Mouse (Mus musculus): ENCODE results near the gene Ppil4.
"Not testable (repeated sequence)": the region's sequence is repeated elsewhere in the genome, so short reads cannot be mapped to it uniquely, and the experiment has no call there.

Gene Ppil4

DNA sequence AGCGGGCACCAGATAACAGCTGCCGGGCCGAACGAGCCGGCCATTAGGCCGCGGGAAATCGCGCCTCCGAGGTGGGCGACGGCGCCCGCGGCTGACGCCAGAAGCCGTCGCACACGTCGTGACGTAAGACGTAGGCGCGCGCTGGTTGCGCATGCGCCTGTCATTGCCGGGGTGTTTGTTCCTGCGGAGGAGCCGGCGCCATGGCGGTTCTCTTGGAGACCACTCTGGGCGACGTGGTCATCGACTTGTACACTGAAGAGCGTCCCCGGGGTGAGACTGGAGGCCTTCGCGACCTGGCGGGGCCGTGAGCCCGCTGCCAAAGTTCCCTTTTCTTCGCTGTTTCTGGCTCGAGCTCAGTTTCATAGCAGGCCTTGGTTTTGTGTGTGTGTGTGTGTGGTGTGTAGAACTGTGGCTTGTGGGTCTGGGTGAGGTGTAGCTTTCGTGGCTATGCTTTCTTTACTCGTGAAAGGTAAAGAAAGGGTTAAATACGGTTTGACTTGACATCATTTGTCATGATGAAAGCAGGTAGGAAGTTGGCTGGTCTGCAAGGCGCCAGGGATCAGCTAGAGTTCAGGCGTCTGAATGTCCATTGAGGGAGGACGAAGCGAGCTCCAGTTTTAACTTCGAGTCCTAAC, at the start of gene Ppil4, which contains the start of gene Ginm1:
Gene Ppil4 (plus strand): TSS at position 141 of the 635 bp plus-strand sequence.
Gene Ginm1 (minus strand): TSS at position 74 of the 635 bp plus-strand sequence.
- peak; percentile 94 to 96 for DNase-seq

DNA sequence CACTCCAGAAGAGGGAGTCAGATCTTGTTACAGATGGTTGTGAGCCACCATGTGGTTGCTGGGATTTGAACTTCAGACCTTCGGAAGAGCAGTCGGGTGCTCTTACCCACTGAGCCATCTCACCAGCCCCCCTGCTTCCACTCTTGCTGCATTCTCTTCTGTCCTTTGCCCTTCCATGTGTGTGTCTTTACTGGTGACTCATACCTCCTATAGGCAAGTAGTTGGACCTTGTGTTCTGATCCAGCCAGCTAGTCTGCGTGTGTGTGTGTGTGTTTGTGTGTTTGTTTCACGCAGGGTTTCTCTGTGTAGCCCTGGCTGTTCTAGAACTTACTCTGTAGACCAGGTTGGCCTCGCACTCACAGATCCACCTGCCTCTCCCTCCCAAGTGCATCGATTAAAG, 47.2 kb upstream of the Ppil4 start:
- not testable (repeated sequence) for DNase-seq

GRCm38 (mm10) chr10:7748752-7749151, 43.9 kb upstream of the Ppil4 start:
- no peak for DNase-seq

GRCm38 (mm10) chr10:7757544-7757943, 35.1 kb upstream of the Ppil4 start:
- no peak for DNase-seq

GRCm38 (mm10) chr10:7772346-7772745, 20.3 kb upstream of the Ppil4 start:
- no peak for DNase-seq

DNA sequence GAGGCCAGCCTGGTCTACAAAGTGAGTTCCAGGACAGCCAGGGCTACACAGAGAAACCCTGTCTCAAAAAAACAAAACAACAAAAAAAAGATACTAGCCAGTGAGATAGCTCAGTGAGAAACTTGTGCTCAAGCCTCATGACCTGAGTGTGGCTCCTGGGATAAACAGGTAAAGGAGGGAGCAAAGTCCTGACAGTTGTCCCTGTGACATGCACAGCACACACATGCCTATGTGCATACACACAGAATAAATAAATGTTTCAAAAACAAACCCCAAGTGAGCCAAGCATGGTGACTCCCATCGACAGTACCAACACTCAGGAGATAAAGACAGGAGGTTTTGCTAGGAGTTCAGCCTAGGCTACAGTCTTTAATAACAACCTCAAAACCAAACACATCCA, 19.9 kb upstream of the Ppil4 start:
- no peak for DNase-seq

GRCm38 (mm10) chr10:7775421-7775820, 17.3 kb upstream of the Ppil4 start:
- DNase-seq: no peak

DNA sequence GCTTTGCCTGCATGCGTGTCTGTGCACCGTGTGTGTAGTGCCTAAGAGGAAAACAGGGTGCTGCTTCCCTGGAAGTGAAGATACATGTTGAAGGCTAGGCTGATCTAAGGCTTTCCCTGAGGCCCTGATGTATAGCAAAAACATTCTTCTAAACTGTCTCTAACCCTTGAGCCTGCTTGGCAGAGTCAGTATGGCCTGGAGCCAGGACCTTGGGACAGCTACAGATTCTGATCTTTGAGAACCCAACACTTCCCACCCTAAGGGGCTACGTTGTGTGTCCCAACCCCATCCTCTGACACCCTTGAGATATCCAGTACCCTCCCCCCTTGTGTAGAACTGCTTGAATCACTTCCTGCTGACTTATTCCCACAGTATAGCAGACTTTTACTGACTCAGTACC, 14.3 kb upstream of the Ppil4 start:
- peak in 1 of 2 experiments; percentile 24 for DNase-seq

GRCm38 (mm10) chr10:7779751-7780237, 12.9 kb upstream of the Ppil4 start:
- DNase-seq: no peak

- DNase-seq: peak; percentile 88 to 95
These were observed 12.2 kb upstream of the Ppil4 start for GRCm38 (mm10) chr10:7780238-7781176.

DNA sequence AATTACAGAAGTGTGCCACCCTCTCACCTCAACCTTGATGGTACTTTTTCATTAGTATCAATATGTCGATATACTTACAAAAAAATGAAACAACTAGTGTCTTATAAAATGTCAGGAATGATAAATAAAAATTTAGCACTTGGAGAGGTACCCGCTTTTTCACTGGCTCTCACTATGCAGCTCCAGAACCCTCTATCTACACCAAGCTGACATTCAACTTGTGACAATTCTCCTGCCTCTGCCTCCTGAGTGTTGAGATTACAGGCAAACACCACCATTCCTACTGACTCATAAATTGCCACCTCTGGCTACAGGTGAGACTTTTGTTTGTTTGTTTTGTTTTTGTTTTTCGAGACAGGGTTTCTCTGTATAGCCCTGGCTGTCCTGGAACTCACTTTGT, 11.5 kb upstream of the Ppil4 start:
- no peak for DNase-seq

DNA sequence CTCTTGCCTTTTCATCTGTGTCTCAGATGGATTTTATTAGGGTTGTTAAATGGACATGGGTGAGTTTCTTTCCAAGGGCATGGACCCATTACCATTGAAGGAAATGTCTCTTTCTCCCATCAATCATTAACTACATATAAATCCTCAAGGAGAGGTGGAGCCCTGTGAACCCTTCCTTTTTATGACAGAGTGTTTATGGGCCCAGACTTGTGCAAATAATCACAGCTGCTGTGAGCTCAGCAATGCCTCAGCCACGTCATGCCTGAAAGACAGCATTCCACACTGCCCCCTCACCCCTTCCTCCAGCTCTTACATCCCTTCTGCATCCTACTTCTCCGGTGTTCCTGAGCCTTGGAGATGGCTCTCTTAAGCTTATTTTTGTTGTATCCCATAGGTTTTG, 5.4 kb upstream of the Ppil4 start:
- DNase-seq: no peak

DNA sequence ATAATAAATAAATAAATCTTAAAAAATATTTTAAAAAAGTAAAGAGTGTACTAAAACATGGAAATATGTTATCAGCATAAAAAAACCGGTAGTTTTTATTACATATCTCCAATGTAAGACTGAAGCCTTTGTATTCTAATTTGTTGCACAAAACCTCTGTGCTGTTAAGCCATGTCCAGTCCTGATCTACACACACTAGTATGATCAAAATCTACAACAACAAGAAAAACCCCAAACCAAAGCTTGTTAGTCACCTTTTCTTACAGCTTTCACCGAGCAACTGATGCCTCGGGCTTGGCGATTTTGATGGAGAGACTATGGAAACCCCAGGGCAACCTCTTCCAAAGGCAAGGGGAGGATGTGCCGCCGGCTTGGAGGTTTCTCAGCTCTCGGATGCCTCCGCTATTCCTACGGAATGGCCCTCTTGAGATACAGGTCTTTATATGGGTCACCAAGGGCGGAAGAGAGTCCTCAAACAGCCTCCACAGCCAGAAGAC, 389 bp upstream of the Ppil4 start:
- DNase-seq: no peak

DNA sequence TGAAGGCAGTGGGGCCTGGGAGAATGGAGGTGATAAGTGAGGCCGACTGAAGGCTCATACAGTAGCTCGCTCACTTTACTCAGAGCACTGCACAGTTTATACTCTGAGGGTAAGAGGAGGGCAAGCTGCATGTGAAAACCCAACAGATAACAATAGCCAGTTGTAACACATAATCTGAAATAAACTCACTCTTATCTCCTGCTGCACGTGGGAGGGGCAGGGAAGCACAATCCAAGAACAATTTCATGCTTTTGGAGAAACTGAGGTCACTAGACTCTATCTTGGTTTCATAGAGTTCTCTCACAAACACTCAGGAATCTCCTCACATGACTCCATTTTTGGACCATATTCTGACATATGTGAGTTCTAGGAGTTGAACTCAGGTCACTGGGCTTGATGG, 8.6 kb downstream of the Ppil4 start:
- no peak for DNase-seq

- no peak for DNase-seq
These were observed 9.9 kb downstream of the Ppil4 start for GRCm38 (mm10) chr10:7802519-7803140.

GRCm38 (mm10) chr10:7809937-7810336, 17.2 kb downstream of the Ppil4 start:
- peak; percentile 41 to 56 for DNase-seq

GRCm38 (mm10) chr10:7816476-7816875, 23.8 kb downstream of the Ppil4 start:
- no peak for DNase-seq

DNA sequence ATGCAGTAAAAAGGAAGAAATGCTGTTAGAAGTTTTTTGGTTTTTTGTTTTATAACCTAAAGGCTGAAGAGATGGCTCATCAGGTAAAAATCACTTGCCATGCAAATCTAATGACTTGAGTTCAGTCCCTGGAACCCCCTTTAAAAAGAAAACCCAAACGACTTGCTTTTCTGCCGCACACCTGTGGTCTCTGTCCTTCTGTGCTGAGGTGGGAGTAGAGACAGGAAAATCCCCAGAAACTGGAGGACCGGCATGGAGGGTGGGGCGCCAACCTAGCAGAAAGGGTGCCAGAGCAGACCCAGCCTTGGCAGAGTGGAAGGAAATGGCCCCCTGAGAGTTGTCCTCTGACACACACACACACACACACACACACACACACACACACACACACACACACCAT, 26.0 kb downstream of the Ppil4 start:
- DNase-seq: no peak

DNA sequence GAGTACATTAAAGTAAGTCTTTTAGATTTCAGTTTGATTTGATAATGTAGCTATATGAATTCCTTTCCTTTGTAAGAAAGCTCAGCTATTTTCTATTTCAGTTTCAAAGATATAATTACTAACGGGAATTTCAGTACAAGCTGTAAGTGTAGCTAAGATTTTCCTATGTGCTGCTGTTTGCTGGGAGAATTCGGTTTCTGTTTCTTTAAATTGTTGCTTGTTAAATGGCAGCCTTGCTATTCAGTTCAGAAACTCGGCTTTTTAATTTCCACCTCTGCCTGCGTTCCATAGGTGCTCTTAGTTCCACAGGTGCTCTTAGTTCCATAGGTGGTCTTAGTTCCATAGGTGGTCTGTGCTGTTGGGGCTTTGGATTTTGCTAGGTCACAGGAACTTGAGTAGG, 26.5 kb downstream of the Ppil4 start:
- DNase-seq: no peak

DNA sequence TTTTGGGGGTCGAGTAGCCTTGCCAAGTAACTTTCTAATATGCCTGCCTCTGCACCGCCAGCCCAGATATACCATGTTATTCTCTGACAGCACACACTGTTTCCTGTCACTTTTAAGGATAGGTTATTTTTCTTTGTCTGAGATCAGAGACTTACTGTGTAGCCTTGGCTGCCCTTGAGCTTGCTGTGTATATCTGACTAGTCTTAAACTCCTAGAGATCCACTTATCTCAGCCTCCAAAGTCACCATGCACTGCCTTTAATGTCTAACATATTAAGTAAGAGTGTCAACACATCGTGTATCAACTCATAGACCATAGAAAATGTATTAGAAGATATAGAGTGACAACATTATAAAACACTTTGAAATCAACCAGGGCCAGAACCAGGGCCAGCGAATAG, 26.9 kb downstream of the Ppil4 start:
- no peak for DNase-seq

GRCm38 (mm10) chr10:7820171-7820570, 27.5 kb downstream of the Ppil4 start:
- no peak for DNase-seq

DNA sequence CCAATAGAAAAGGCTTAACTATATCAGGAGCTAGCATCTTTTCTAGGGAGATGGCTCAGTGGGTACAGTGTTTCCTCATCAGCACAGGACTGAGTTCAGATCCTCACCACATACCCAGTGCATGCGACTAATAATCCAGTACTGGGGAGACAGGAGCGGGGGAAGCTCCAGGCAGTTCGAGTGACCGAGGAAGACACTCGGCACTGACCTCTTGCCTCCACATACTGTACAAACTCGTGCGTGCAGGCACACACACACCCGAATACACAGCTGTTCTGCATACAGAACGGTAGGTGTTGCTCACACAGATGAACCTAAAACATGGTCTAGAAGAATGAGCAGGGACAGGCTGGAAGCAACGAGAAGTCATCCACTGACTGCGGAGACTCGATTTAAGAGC, 29.3 kb downstream of the Ppil4 start:
- DNase-seq: no peak

GRCm38 (mm10) chr10:7824663-7825280, 32.1 kb downstream of the Ppil4 start:
- no peak for DNase-seq

All from cerebellum, postnatal 25 days (tissue).